Mouse (Mus musculus) c-Kit-positive CD71-positive TER-119-positive erythroid progenitor cells, embryonic 14.5 days (primary cell): ENCODE results near the gene Ttll11.

Source experiments
- DNase-seq: peaks from one replicate; pipeline ENCODE4 v3.0.0-alpha.2; 2013; ENCODE audit warnings: low spot score

Ttll11 gene

GRCm38 (mm10) chr2:35764328-35764727 is 215.4 kb downstream of the Ttll11 start:
- DNase-seq, result no peak

GRCm38 (mm10) chr2:35763818-35764217 is 215.9 kb downstream of the Ttll11 start:
- DNase-seq, result no peak

- DNase-seq, result no peak
Measured at GRCm38 (mm10) chr2:35761458-35761857, 218.3 kb downstream of the Ttll11 start.

GRCm38 (mm10) chr2:35760867-35761266 is 218.8 kb downstream of the Ttll11 start:
- no peak for DNase-seq

GRCm38 (mm10) chr2:35760352-35760751 is 219.4 kb downstream of the Ttll11 start:
- DNase-seq, result no peak

- no peak for DNase-seq
Measured at GRCm38 (mm10) chr2:35756467-35756866, 223.2 kb downstream of the Ttll11 start.

DNA sequence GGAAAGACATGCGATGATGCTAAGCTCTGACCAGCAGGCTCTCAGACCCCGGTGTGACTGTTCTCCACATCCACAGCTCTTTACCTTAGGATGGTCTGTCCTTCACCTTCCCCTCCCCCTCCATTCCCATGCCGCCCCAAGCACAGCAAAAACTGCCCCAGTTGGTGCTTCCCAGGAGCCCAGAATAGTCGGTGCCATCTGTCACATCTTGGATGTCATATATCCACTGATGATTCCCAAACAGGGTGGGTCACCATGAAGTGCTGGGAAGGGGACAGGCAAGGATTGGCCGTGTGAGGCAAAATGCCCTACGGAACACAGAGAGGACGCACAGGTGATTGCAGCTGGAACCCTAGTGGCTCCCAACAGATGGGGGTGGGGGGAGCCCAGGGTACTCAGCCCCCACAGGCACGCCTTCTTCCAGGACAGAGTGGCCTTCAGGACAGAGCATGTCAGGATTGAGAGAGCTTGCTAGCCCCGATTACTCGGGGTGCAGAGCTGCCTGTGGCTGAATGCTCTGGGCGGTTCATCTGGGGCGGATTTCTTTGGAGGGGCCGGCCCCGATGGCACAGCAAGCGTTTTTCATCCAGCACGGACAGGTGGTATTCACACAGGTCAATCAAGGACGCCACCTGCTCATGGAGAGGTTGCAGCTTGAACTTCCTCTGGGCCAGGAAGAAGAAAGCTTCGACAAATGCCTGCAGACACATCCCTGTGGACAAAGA is 227.8 kb downstream of the Ttll11 start:
- DNase-seq, result no peak

- no peak for DNase-seq
Measured at GRCm38 (mm10) chr2:35750533-35751141, 229.1 kb downstream of the Ttll11 start.

DNA sequence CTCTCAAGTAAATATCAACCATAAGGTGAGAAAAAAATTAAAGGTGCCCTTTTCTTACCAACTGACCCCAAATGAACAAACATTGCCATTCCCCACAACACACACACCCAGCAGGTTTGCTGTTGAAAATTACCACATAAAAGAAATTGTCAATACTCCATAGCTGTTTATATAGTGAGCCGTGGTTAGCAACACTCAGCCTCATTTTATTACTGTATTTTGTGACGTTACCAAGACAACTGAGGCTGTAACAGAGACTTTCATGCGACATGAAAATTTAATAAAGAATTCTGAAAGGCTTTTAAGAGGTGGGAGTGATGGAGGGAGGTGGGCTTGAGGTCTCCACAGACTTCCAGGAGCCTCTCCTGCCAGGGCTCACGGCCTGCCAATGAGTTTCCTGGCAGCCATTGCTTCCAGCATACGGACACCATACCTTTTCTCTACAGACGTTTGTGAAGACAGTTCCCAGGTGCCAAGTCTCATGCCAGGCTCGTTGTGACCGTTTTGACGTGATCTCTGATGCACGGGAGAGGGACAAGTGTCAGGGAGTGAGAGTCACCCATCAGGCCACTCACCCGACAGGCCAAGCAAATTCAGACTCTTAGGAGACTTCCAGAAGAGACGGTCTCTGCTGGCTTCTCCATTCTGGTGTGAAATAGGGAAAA is 232.2 kb downstream of the Ttll11 start:
- no peak for DNase-seq

DNA sequence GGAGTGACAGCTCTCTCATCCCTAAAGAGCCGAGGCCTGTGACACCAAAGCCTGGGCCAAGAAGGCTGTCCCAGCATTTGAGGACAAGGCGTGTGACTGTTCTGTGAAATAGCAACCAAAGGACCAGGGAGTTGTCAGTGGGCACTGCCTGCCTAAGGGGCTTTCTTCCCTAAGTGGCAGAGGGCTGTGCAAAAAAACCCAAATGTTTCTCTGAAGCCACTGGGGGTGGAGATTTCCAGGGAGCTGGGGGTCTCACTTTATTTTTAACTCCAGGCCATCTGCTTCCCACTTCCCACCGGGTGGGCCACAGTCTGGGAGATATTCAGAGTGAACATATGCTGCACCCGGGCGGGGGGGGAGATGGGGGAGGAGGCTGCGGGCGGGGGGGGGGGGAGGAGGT is 233.1 kb downstream of the Ttll11 start:
- DNase-seq, result no peak

GRCm38 (mm10) chr2:35745876-35746275 is 233.8 kb downstream of the Ttll11 start:
- no peak for DNase-seq

DNA sequence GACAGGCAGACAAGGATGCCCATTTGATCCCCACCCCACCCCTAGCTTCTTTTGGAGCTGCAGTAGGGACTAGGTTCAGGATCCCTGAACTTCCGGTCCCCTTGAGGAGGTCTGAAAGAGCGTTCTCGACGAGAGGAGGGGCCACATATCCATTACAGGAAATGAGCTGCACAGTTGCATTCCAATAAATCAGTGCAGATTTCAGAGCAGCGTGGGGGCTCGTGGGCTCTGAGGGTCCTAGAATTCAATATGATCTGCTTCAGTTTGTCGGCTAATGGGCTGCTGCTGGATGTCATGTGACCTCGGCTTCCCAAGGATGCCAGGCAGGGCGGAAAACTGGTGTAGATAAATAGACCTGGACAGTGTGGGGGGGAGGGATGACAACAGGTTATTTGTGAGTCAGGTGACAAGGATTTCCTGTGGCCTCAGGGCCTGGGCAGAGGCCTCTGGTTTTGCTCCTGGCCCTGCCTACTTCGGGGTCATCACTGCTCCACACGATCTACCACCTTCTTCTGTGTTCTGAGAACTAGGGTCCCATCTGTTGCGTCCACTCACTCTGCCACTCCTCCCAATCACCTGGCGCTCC is 240.0 kb downstream of the Ttll11 start:
- DNase-seq, result no peak

- no peak for DNase-seq
Measured at GRCm38 (mm10) chr2:35737467-35738027, 242.2 kb downstream of the Ttll11 start.

GRCm38 (mm10) chr2:35736061-35736460 is 243.7 kb downstream of the Ttll11 start:
- DNase-seq, result no peak

DNA sequence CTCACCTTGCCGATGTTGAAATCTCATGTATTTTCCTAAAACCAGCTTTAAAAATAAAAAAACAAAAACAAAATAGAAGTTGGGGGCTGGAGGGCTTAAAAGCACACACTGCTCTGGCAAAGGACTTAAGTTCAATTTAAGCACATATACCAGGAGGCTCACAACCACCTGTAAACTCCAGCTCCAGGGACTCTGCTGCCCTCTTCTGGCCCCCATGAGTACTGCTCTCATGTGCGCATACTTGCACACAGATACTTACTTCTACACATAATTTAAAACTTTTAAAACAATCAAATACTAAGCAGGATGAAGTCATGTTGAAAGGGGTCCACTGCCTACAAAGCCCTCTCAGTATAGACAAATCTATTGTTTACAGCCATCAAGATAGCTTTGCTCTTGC is 244.7 kb downstream of the Ttll11 start:
- DNase-seq, result no peak

GRCm38 (mm10) chr2:35731671-35732449 is 247.9 kb downstream of the Ttll11 start:
- DNase-seq, result no peak

GRCm38 (mm10) chr2:35729077-35730065 is 250.3 kb downstream of the Ttll11 start:
- DNase-seq, result no peak

- no peak for DNase-seq
Measured at GRCm38 (mm10) chr2:35728633-35729032, 251.1 kb downstream of the Ttll11 start.

- no peak for DNase-seq
Measured at GRCm38 (mm10) chr2:35723691-35724090, 256.0 kb downstream of the Ttll11 start.

GRCm38 (mm10) chr2:35723267-35723666 is 256.4 kb downstream of the Ttll11 start:
- no peak for DNase-seq

GRCm38 (mm10) chr2:35722821-35723220 is 256.9 kb downstream of the Ttll11 start:
- DNase-seq, result no peak
